Mouse (Mus musculus) embryo, embryonic 11.5 days (tissue): ENCODE data around the gene Tmbim6.
"Not testable (repeated sequence)": the region's sequence is repeated elsewhere in the genome, so short reads cannot be mapped to it uniquely, and the experiment has no call there.

Experiments
- DNase-seq: peaks from one replicate; pipeline ENCODE4 v3.0.0-alpha.2; 2012; ENCODE audit warnings: low read depth, low spot score

Gene Tmbim6

GRCm38 (mm10) chr15:99416957-99417356 is 24.3 kb downstream of the Tmbim6 start:
- DNase-seq: no peak

- no peak for DNase-seq
Observed at GRCm38 (mm10) chr15:99417692-99418271, 25.1 kb downstream of the Tmbim6 start.

- DNase-seq: no peak
Observed at GRCm38 (mm10) chr15:99420101-99420500, 27.4 kb downstream of the Tmbim6 start.

GRCm38 (mm10) chr15:99420521-99421014 is 27.9 kb downstream of the Tmbim6 start:
- peak; percentile 67 for DNase-seq

GRCm38 (mm10) chr15:99421152-99421551 is 28.5 kb downstream of the Tmbim6 start:
- no peak for DNase-seq

GRCm38 (mm10) chr15:99421676-99422075 is 29.0 kb downstream of the Tmbim6 start:
- no peak for DNase-seq

- DNase-seq: no peak
Observed at GRCm38 (mm10) chr15:99422551-99422950, 29.9 kb downstream of the Tmbim6 start.

- DNase-seq: no peak
Observed at GRCm38 (mm10) chr15:99423131-99423530, 30.4 kb downstream of the Tmbim6 start.

GRCm38 (mm10) chr15:99423884-99424283 is 31.2 kb downstream of the Tmbim6 start:
- no peak for DNase-seq

GRCm38 (mm10) chr15:99430394-99430793 is 37.7 kb downstream of the Tmbim6 start:
- no peak for DNase-seq

- no peak for DNase-seq
Observed at GRCm38 (mm10) chr15:99431063-99431462, 38.4 kb downstream of the Tmbim6 start.

GRCm38 (mm10) chr15:99431504-99431903 is 38.8 kb downstream of the Tmbim6 start:
- DNase-seq: no peak

GRCm38 (mm10) chr15:99431967-99432366 is 39.3 kb downstream of the Tmbim6 start:
- DNase-seq: no peak

- DNase-seq: no peak
Observed at GRCm38 (mm10) chr15:99433081-99433718, 40.5 kb downstream of the Tmbim6 start.

GRCm38 (mm10) chr15:99433913-99434312 is 41.2 kb downstream of the Tmbim6 start:
- no peak for DNase-seq

- no peak for DNase-seq
Observed at GRCm38 (mm10) chr15:99438966-99439698, 46.5 kb downstream of the Tmbim6 start.

- DNase-seq: no peak
Observed at GRCm38 (mm10) chr15:99440112-99440815, 47.6 kb downstream of the Tmbim6 start.

GRCm38 (mm10) chr15:99440816-99441457 is 48.3 kb downstream of the Tmbim6 start:
- DNase-seq: no peak

GRCm38 (mm10) chr15:99442358-99442757 is 49.7 kb downstream of the Tmbim6 start:
- DNase-seq: no peak

GRCm38 (mm10) chr15:99445567-99445966 is 52.9 kb downstream of the Tmbim6 start:
- DNase-seq: no peak

GRCm38 (mm10) chr15:99446136-99446535 is 53.5 kb downstream of the Tmbim6 start:
- not testable (repeated sequence) for DNase-seq
